Mouse (Mus musculus) mouse embryonic stem cell (cell line): ENCODE data around the gene Olfr95.
"Not testable (repeated sequence)": the region's sequence is repeated elsewhere in the genome, so short reads cannot be mapped to it uniquely, and the experiment has no call there.

Experiments used
- in situ Hi-C, 2 experiments: fragments of 300-500 bp; cut with MboI; formaldehyde crosslinking; loops; 1 replicate in 1 of 2; 3 replicates in 1 of 2; pipeline ENCODE4 v1.14.3; 2019 to 2020; ENCODE audit warnings: low sequenced_read_pairs in 2 of 2, low pct_unique_long_range_greater_than_20kb in 1 of 2, mixed read lengths in 1 of 2; ENCODE audit not compliant: unreplicated experiment in 1 of 2

Gene Olfr95

DNA sequence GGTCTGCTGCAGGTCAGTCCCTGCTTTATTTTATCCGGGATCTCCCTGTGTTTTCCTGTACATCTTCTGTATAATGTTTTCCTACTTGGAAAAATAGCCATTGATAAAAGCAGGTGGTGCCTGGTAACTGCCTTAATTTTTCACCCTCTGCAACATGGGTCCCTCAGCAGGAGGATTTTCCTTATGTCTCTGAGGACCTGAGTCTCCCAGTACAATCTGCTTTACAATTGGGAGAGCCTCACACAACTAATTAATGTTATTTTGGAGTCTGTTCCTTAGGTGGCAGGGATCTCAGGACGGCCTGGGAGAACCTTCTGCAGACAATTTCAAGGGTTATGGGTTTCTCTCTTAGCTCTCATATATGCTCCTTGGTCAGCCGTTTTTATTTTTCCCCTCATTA lies at the start of gene Olfr95:
Gene Olfr95 (minus strand): TSS at position 101 of the 400 bp plus-strand sequence.
- in situ Hi-C loops: no loop called here

DNA sequence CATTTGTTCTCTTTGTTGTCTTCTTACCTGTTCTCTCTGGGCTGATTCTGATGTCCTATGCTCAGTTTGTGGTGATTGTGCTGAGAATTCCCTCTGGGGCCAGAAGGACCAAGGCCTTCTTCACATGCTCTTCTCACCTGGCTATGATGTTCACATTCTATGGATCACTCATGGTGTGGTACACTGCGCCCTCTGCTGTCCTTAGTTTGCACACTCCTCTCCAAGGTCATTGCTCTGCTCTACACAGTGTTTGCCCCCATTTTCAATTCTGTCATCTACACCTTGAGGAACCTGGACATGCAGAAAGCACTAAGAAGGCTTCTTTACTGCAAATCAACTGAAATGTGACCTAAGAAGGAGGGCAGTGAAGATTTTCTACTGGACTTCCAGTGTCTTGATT lies 37.6 kb upstream of the Olfr95 start:
- in situ Hi-C loops: no loop called here

- in situ Hi-C loops: no loop called here
These were observed 36.5 kb upstream of the Olfr95 start for GRCm38 (mm10) chr17:37249460-37249859.

GRCm38 (mm10) chr17:37246715-37247114 lies 33.8 kb upstream of the Olfr95 start:
- in situ Hi-C loops: no loop called here

DNA sequence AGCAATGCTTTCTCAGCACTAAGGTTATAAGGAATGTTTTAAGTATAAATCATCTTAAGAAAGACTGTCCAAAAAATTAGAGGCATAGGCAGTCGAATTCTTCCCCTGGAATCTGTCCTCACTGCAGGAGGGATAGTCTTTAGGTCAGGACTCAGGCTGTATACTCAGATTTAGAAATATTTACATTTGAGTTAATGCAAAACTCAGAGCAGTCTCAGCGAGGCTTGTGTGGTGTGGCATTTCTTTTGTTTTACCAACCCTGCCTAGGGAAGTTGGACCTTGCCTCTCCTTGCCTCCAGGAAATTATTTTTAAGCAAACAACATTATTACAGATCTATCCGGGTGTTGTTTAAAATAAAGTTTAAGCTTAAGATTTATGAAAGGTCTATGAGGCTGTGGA lies 29.3 kb upstream of the Olfr95 start:
- in situ Hi-C loops: no loop called here

GRCm38 (mm10) chr17:37237230-37237629 lies 24.3 kb upstream of the Olfr95 start, which contains the start of gene Olfr97:
Gene Olfr97, minus strand, starts transcription at chr17:37237330.
- in situ Hi-C loops: not testable (repeated sequence)

- in situ Hi-C loops: no loop called here
These were observed 9.0 kb upstream of the Olfr95 start for GRCm38 (mm10) chr17:37221879-37222278.

DNA sequence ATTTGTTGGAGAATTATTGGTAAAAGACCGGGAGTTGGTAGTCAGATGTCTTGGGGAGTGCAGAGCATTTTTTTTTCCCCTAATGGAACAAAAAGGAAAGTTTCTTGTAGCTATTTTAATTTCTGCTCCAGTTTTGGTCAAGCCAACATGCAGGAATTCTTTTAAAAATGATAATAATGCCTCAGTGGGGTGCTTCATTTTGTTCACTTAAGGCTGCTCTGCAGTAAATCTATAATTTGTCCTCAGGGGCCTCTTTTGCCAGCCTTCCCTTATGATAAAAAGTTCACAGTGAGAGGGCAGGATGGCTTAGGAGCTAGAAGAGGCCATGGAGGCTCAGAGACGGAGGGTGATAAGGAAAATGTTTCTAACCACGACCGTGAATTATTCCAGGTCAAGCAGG lies 6.9 kb upstream of the Olfr95 start, which contains the start of gene Olfr96:
Gene Olfr96 (plus strand): TSS at position 301 of the 400 bp plus-strand sequence.
- in situ Hi-C loops: no loop called here

DNA sequence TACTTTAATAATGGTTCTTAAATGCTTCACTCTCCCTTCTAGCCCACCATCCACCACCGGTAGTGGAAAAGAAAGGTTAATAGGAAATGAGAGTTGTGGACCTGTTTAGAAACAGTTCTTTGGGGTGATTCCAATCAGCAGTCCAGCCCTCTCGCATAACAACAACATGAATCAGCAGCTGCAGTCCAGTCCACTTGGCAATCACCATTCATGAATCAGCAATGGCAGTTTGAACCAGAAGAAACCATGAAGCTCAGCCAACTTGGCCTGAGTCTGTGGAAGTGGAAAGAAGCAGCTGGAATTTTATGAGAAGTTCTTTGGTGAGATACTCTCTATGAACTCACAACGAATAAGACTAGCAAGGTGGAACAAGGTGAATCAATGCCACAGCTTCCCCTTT lies 5.6 kb upstream of the Olfr95 start:
- in situ Hi-C loops: no loop called here

DNA sequence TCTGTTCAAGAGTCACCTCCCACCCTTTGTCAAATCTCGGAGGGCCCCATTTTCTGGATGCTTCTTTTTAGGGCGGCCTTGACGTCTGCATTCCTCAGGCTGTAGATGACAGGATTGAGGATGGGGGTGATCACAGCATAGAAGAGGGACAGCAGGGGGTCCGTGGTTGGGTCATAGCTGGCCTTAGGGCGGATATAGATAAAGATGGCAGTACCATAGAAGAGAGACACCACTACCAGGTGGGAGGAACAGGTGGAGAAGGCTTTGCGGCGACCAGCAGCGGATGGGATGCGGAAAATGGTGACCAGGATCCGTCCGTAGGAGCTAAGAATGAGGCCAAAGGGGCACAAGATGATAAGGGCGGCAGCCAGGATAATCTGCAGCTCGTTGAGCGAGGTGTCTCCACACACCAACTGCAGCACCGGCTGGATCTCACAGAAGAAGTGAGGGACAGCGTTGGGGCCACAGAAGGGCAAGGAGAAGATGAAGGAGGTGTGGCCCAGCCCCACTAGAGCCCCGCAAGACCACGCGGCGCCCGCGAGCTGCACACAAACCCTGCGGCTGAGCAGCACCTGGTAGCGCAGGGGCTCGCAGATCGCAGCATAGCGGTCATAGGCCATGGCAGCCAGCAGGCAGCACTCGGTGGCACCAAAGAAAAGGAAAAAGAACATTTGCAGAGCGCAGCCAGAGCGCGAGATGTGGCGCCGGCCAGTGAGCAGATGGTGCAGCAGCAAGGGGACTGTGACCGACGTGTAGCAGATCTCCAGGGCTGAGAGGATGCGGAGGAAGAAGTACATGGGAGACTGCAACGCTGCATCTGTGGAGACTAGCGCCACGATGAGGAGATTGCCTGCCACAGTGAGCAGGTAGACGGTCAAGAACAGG lies 1.8 kb downstream of the Olfr95 start:
- in situ Hi-C loops: no loop called here

DNA sequence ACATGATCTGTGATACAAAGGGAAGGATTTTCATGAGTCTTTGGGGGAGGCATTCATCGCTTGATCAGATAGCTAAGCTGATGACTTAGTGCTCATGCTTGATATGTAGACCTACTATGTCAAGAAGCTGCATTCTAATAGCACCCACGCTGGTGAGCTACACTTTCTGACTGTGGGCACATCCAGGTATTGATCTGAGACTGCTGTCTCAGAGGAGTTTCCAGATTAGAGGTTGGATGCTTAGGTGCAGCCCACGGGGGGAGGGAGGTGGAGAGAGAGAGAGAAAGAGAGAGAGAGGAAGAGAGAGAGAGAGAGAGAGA lies 9.0 kb downstream of the Olfr95 start:
- in situ Hi-C loops: loop anchor here (5.0 to 10.0 kb wide), 2 partner anchors 312 to 379 kb away; partner anchors contain the start of gene Trim40 (in 2 of the 2)

DNA sequence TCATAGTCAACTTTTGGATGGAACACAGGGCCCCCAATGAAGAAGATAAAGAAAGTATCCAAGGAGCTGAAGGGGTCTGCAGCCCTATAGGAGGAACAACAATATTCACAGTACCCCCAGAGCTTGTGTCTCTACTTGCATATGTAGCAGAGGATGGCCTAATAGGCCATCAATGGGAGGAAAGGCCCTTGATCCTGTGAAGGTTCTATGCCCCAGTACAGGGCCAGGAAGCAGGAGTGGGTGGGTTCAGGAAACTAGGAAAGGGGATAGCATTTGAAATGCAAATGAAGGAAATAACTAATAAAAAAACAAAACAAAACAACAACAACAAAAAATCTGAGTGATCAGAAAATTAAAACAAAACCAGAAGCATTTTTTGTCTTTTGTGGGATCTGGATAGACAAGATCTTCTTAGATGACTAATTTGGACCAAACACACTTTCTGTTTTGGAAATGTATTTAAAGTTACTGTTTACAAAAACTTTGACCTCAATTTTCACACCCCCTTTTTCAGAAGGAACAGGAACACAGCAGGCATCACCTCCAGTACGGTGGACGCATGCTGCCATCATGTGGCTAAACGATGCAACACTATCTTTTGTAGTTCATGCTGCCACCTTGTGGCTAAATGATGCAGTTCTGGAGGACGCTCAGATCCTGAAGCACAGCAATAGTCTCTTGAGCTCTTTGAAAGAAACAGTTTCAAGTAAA lies 9.6 kb downstream of the Olfr95 start:
- in situ Hi-C loops: loop anchor here (5.0 to 10.0 kb wide), 2 partner anchors 311 to 379 kb away; partner anchors contain the start of gene Trim40 (in 2 of the 2)

- in situ Hi-C loops: loop anchor here (5.0 to 10.0 kb wide), 2 partner anchors 309 to 376 kb away; partner anchors contain the start of gene Trim40 (in 2 of the 2)
These were observed 12.0 kb downstream of the Olfr95 start, which contains the start of gene Olfr94 for GRCm38 (mm10) chr17:37200894-37201293. Gene Olfr94, minus strand, starts transcription at chr17:37200994.

DNA sequence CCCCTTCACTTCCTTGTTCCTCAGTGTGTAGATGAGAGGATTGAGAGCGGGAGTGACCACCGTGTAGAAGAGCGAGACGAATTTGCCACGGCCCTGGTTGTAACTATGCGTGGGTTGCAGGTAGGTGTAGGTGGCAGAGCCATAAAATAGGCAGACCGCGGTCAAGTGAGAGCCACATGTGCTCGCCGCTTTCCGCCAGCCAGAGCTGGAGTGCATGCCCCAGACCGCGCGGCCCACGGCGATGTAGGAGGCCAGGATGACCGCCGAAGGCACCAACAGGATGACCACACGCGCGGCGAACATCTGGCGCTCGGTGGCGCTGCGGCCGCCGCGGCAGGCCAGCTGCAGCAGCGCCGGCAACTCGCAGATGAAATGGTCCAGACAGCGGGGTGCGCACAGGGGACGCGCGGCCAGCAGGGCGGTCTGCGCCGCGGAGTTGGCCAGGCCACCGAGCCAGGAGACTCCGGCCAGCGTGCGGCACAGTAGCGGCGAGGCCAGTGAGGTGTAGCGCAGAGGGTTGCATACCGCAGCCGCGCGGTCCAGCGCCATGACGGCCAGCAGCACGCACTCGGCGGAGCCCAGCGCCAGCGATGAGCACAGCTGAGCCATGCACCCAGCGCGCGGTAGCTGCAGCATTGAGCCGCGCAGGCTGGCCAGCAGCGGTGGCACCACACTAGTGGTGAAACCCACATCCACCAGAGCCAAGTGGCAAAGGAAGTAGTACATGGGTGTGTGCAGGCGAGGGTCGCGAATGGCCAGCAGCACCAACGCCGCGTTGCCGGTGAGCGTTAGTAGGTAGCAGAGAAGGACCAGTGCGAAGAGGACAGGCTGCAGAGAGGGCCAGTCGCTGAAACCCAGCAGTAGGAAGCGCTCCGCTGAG lies 15.8 kb downstream of the Olfr95 start:
- in situ Hi-C loops: loop anchor here in 1 of 2 experiments (10.0 kb wide), 1 partner anchor 122 kb away; no protein-coding TSS in a partner anchor

GRCm38 (mm10) chr17:37194782-37195181 lies 18.1 kb downstream of the Olfr95 start:
- in situ Hi-C loops: loop anchor here in 1 of 2 experiments (10.0 kb wide), 1 partner anchor 120 kb away; no protein-coding TSS in a partner anchor

DNA sequence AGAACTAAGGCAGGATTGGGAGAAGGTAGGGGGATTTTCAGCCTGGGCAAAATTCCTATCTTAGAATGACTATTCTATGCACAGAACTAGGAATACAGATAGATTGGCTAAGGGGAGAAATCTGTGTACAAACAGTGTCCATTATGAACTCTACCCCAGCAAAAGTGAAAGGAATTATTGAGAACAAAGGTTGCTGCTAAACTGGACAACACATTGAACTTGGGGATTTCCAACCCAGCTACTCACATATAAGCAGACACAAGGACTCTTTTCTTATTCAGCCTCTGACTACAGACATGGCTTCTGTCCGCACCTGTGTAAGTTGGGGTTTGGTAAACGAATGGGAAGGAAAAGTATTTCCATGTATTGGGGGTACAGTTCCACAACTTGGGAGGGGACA lies 19.3 kb downstream of the Olfr95 start, which contains the start of gene Ubd:
Gene Ubd (plus strand): TSS at position 237 of the 400 bp plus-strand sequence.
- in situ Hi-C loops: loop anchor here in 1 of 2 experiments (10.0 kb wide), 1 partner anchor 119 kb away; no protein-coding TSS in a partner anchor

DNA sequence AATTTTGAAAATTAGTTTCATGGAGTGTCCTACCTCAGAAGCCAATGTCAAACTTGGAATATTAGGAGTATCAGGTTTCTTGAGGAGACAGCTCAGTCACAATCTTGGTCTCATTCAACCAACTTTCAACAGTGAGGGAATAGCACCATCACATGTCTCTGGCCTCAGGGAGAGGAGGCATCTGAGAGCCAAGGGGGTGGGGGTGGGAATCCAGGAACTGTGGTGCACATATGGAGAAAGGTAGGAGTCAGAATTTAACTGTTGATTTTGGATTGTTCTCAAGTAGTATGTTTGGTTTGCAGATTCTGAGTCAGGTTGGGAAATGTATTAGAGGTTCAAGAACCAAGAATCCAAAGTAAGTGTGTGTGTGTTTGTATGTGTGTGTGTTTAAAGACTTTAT lies 19.9 kb downstream of the Olfr95 start:
- in situ Hi-C loops: loop anchor here in 1 of 2 experiments (10.0 kb wide), 1 partner anchor 118 kb away; no protein-coding TSS in a partner anchor

- in situ Hi-C loops: loop anchor here in 1 of 2 experiments (10.0 kb wide), 1 partner anchor 116 kb away; no protein-coding TSS in a partner anchor
These were observed 22.2 kb downstream of the Olfr95 start for GRCm38 (mm10) chr17:37190711-37191110.
